Mouse (Mus musculus): ENCODE data around the gene Ccl3.

The Ccl3 gene

GRCm38 (mm10) chr11:83649305-83649841 is at the start of gene Ccl3:
Gene Ccl3 (minus strand): TSS chr11:83649355.
- DNase-seq (ENCODE audit: low read depth, low spot score), result no peak

- DNase-seq (ENCODE audit: low read depth, low spot score), result no peak
Observed at GRCm38 (mm10) chr11:83692008-83692407, 42.9 kb upstream of the Ccl3 start.

- no peak for DNase-seq (ENCODE audit: low read depth, low spot score)
Observed at GRCm38 (mm10) chr11:83689918-83690317, 40.8 kb upstream of the Ccl3 start.

GRCm38 (mm10) chr11:83675665-83676064 is 26.5 kb upstream of the Ccl3 start:
- no peak for DNase-seq (ENCODE audit: low read depth, low spot score)

- no peak for DNase-seq (ENCODE audit: low read depth, low spot score)
Observed at GRCm38 (mm10) chr11:83671743-83672142, 22.6 kb upstream of the Ccl3 start.

- no peak for DNase-seq (ENCODE audit: low read depth, low spot score)
Observed at GRCm38 (mm10) chr11:83663532-83663931, 14.4 kb upstream of the Ccl3 start.

GRCm38 (mm10) chr11:83662204-83662603 is 13.0 kb upstream of the Ccl3 start, which contains the start of gene Ccl4:
Gene Ccl4 (plus strand): TSS chr11:83662584.
- DNase-seq (ENCODE audit: low read depth, low spot score), result no peak

- no peak for DNase-seq (ENCODE audit: low read depth, low spot score)
Observed at GRCm38 (mm10) chr11:83658797-83659196, 9.6 kb upstream of the Ccl3 start.

GRCm38 (mm10) chr11:83657508-83657907 is 8.4 kb upstream of the Ccl3 start:
- no peak for DNase-seq (ENCODE audit: low read depth, low spot score)

GRCm38 (mm10) chr11:83654606-83655005 is 5.5 kb upstream of the Ccl3 start:
- no peak for DNase-seq (ENCODE audit: low read depth, low spot score)

GRCm38 (mm10) chr11:83646356-83647149 is 2.6 kb downstream of the Ccl3 start:
- DNase-seq (ENCODE audit: low read depth, low spot score), result no peak

- DNase-seq (ENCODE audit: low read depth, low spot score), result no peak
Observed at GRCm38 (mm10) chr11:83645521-83645920, 3.6 kb downstream of the Ccl3 start, which contains the start of gene Rpl9-ps1. Gene Rpl9-ps1 (minus strand): TSS chr11:83645621.

GRCm38 (mm10) chr11:83641216-83641615 is 7.9 kb downstream of the Ccl3 start:
- no peak for DNase-seq (ENCODE audit: low read depth, low spot score)

GRCm38 (mm10) chr11:83640141-83640540 is 9.0 kb downstream of the Ccl3 start:
- no peak for DNase-seq (ENCODE audit: low read depth, low spot score)

GRCm38 (mm10) chr11:83639533-83639932 is 9.6 kb downstream of the Ccl3 start:
- no peak for DNase-seq (ENCODE audit: low read depth, low spot score)

GRCm38 (mm10) chr11:83638934-83639333 is 10.2 kb downstream of the Ccl3 start:
- no peak for DNase-seq (ENCODE audit: low read depth, low spot score)

GRCm38 (mm10) chr11:83636742-83637235 is 12.4 kb downstream of the Ccl3 start:
- no peak for DNase-seq (ENCODE audit: low read depth, low spot score)

- DNase-seq (ENCODE audit: low read depth, low spot score), result no peak
Observed at GRCm38 (mm10) chr11:83634898-83635297, 14.3 kb downstream of the Ccl3 start.

GRCm38 (mm10) chr11:83634425-83634824 is 14.7 kb downstream of the Ccl3 start:
- no peak for DNase-seq (ENCODE audit: low read depth, low spot score)

- no peak for DNase-seq (ENCODE audit: low read depth, low spot score)
Observed at GRCm38 (mm10) chr11:83632744-83633143, 16.4 kb downstream of the Ccl3 start.

- DNase-seq (ENCODE audit: low read depth, low spot score), result no peak
Observed at GRCm38 (mm10) chr11:83631065-83631464, 18.1 kb downstream of the Ccl3 start.

GRCm38 (mm10) chr11:83630630-83631029 is 18.5 kb downstream of the Ccl3 start:
- DNase-seq (ENCODE audit: low read depth, low spot score), result no peak

- no peak for DNase-seq (ENCODE audit: low read depth, low spot score)
Observed at GRCm38 (mm10) chr11:83628808-83629207, 20.3 kb downstream of the Ccl3 start.
